Mouse (Mus musculus) CH12.LX (cell line): ENCODE measurements around the gene Frem2. TPM values are rescaled to one million over a fixed set of nuclear protein-coding genes. Genes with fewer than 3 reads are reported as not detected.

Experiments
- DNase-seq: peaks from one replicate; pipeline ENCODE4 v3.0.0-alpha.2; 2013; ENCODE audit errors: extremely low read depth
- H3K27ac ChIP-seq: 2 replicates; pipeline ENCODE4 v1.5.1; 2012; ENCODE audit warnings: low read depth, mild to moderate bottlenecking, control low read depth, moderate library complexity; ENCODE audit not compliant: insufficient read depth
- H3K27me3 ChIP-seq: replicated peaks from 2 replicates; pipeline ENCODE3; 2012; ENCODE audit warnings: inconsistent platforms
- H3K36me3 ChIP-seq, 2 experiments: replicated peaks in 1 of 2; 2 replicates each; pipeline versions ENCODE3 to v1.6.1; 2012; ENCODE audit warnings: inconsistent platforms in 1 of 2, low read length in 1 of 2, mild to moderate bottlenecking in 1 of 2, mixed read lengths in 1 of 2, moderate library complexity in 1 of 2; ENCODE audit not compliant: control insufficient read depth in 1 of 2, insufficient read depth in 1 of 2
- H3K4me1 ChIP-seq, 2 experiments: 2 replicates each; pipeline ENCODE4 v1.6.1; 2012; ENCODE audit warnings: inconsistent platforms in 1 of 2, moderate library complexity in 1 of 2; ENCODE audit not compliant: insufficient read depth in 2 of 2, control insufficient read depth in 1 of 2
- H3K4me2 ChIP-seq: 2 replicates; pipeline ENCODE4 v1.6.1; 2012; ENCODE audit warnings: low read depth, mild to moderate bottlenecking, control low read depth; ENCODE audit not compliant: poor library complexity, insufficient read depth, severe bottlenecking
- H3K4me3 ChIP-seq, 3 experiments: fragments of 150-350 bp in 1 of 3; sonication (generic) in 1 of 3; replicated peaks in 1 of 3; 2 replicates each; pipeline versions ENCODE3 to v1.5.1; 2011 to 2012; ENCODE audit warnings: low read depth in 2 of 3, low read length in 2 of 3, mild to moderate bottlenecking in 2 of 3, moderate library complexity in 2 of 3, control low read depth in 1 of 3, improper control_type of control experiment in 1 of 3, inconsistent platforms in 1 of 3, mixed read lengths in 1 of 3; ENCODE audit not compliant: poor library complexity in 1 of 3
- H3K79me2 ChIP-seq: replicated peaks from 2 replicates; pipeline ENCODE4 v1.6.1; 2012; ENCODE audit warnings: mild to moderate bottlenecking, moderate library complexity; ENCODE audit not compliant: control insufficient read depth, poor library complexity, insufficient read depth, severe bottlenecking; ENCODE audit errors: extremely low read depth
- H3K9ac ChIP-seq: 2 replicates; pipeline ENCODE4 v1.6.1; 2012; ENCODE audit warnings: low read depth, mild to moderate bottlenecking, control low read depth, moderate library complexity; ENCODE audit not compliant: insufficient read depth
- H3K9me3 ChIP-seq: replicated peaks from 2 replicates; pipeline ENCODE3; 2012; ENCODE audit warnings: low read length, inconsistent platforms, mixed read lengths
- BHLHE40 ChIP-seq: IDR thresholded peaks from 2 replicates; pipeline ENCODE4 v1.6.1; 2011; ENCODE audit warnings: mild to moderate bottlenecking, low read depth, low read length, improper control_type of control experiment
- CHD1 ChIP-seq: IDR thresholded peaks from 2 replicates; pipeline ENCODE4 v1.6.1; 2012; ENCODE audit warnings: low read depth, low read length, improper control_type of control experiment, inconsistent platforms
- CHD2 ChIP-seq: IDR thresholded peaks from 2 replicates; pipeline ENCODE4 v1.6.1; 2011; ENCODE audit warnings: low read length, improper control_type of control experiment
- CTCF ChIP-seq, 2 experiments: IDR thresholded peaks in 1 of 2; conservative IDR thresholded peaks in 1 of 2; 2 replicates each; pipeline ENCODE4 v1.5.1; 2011 to 2012; ENCODE audit warnings: low read depth in 2 of 2, low read length in 2 of 2, improper control_type of control experiment in 1 of 2, inconsistent platforms in 1 of 2, mild to moderate bottlenecking in 1 of 2, moderate library complexity in 1 of 2
- ELF1 ChIP-seq: IDR thresholded peaks from 2 replicates; pipeline ENCODE4 v1.6.1; 2014; ENCODE audit warnings: low read depth, mild to moderate bottlenecking, inconsistent platforms, low read length, improper control_type of control experiment
- ETS1 ChIP-seq: conservative IDR thresholded peaks from 2 replicates; pipeline ENCODE4 v1.6.1; 2012; ENCODE audit warnings: low read depth, mild to moderate bottlenecking, inconsistent platforms, low read length, improper control_type of control experiment, moderate library complexity
- GABPA ChIP-seq: IDR thresholded peaks from 2 replicates; pipeline ENCODE4 v1.6.1; 2012; ENCODE audit warnings: low read depth, low read length, improper control_type of control experiment, inconsistent platforms; ENCODE audit not compliant: insufficient replicate concordance
- HCFC1 ChIP-seq: IDR thresholded peaks from 2 replicates; pipeline ENCODE4 v1.6.1; 2012; ENCODE audit warnings: low read depth, mild to moderate bottlenecking, inconsistent platforms, low read length, improper control_type of control experiment
- JUN ChIP-seq: IDR thresholded peaks from 2 replicates; pipeline ENCODE4 v1.6.1; 2011; ENCODE audit warnings: low read depth, mild to moderate bottlenecking, low read length, improper control_type of control experiment, moderate library complexity; ENCODE audit not compliant: insufficient read depth
- JUND ChIP-seq: conservative IDR thresholded peaks from 2 replicates; pipeline ENCODE4 v1.6.1; 2011; ENCODE audit warnings: low read depth, low read length, improper control_type of control experiment
- KAT2A ChIP-seq: IDR thresholded peaks from 2 replicates; pipeline ENCODE4 v1.6.1; 2012; ENCODE audit warnings: low read length, improper control_type of control experiment, inconsistent platforms; ENCODE audit not compliant: insufficient replicate concordance
- MAFK ChIP-seq: IDR thresholded peaks from 2 replicates; pipeline ENCODE4 v1.6.1; 2011; ENCODE audit warnings: low read length, improper control_type of control experiment; ENCODE audit not compliant: insufficient replicate concordance
- MAX ChIP-seq: IDR thresholded peaks from 2 replicates; pipeline ENCODE4 v1.6.1; 2011; ENCODE audit warnings: low read length, improper control_type of control experiment
- MAZ ChIP-seq: IDR thresholded peaks from 2 replicates; pipeline ENCODE4 v1.6.1; 2012; ENCODE audit warnings: low read depth, mild to moderate bottlenecking, inconsistent platforms, low read length, improper control_type of control experiment, moderate library complexity
- MEF2A ChIP-seq: IDR thresholded peaks from 2 replicates; pipeline ENCODE4 v1.6.1; 2014; ENCODE audit warnings: low read depth, mild to moderate bottlenecking, inconsistent platforms, low read length, improper control_type of control experiment, borderline replicate concordance
- NRF1 ChIP-seq: IDR thresholded peaks from 2 replicates; pipeline ENCODE4 v1.6.1; 2014; ENCODE audit warnings: low read depth, mild to moderate bottlenecking, inconsistent platforms, low read length, improper control_type of control experiment, moderate library complexity
- PAX5 ChIP-seq: IDR thresholded peaks from 2 replicates; pipeline ENCODE4 v1.6.1; 2012; ENCODE audit warnings: low read length, inconsistent platforms, mixed read lengths
- POLR2AphosphoS2 ChIP-seq: IDR thresholded peaks from 2 replicates; pipeline ENCODE4 v1.6.1; 2011; ENCODE audit warnings: low read depth, low read length, improper control_type of control experiment
- RAD21 ChIP-seq: IDR thresholded peaks from 2 replicates; pipeline ENCODE4 v1.6.1; 2011; ENCODE audit warnings: low read depth, mild to moderate bottlenecking, low read length, improper control_type of control experiment, moderate library complexity
- RCOR1 ChIP-seq: conservative IDR thresholded peaks from 2 replicates; pipeline ENCODE4 v1.6.1; 2012; ENCODE audit warnings: low read depth, mild to moderate bottlenecking, inconsistent platforms, low read length, improper control_type of control experiment
- SIN3A ChIP-seq: IDR thresholded peaks from 2 replicates; pipeline ENCODE4 v1.6.1; 2012; ENCODE audit warnings: low read length, improper control_type of control experiment, inconsistent platforms
- TCF12 ChIP-seq: IDR thresholded peaks from 2 replicates; pipeline ENCODE4 v1.6.1; 2014; ENCODE audit warnings: low read depth, mild to moderate bottlenecking, inconsistent platforms, low read length, improper control_type of control experiment
- UBTF ChIP-seq: IDR thresholded peaks from 2 replicates; pipeline ENCODE4 v1.6.1; 2012; ENCODE audit warnings: low read depth, mild to moderate bottlenecking, inconsistent platforms, low read length, improper control_type of control experiment, moderate library complexity
- USF1 ChIP-seq: IDR thresholded peaks from 2 replicates; pipeline ENCODE4 v1.6.1; 2014; ENCODE audit warnings: low read depth, mild to moderate bottlenecking, inconsistent platforms, low read length, improper control_type of control experiment
- ZMIZ1 ChIP-seq: IDR thresholded peaks from 2 replicates; pipeline ENCODE4 v1.6.1; 2012; ENCODE audit warnings: low read depth, mild to moderate bottlenecking, inconsistent platforms, low read length, improper control_type of control experiment
- dilution Hi-C: fragments of 300-500 bp; cut with MboI; formaldehyde crosslinking; loops from 2 replicates; pipeline ENCODE4 v1.14.3; 2020; ENCODE audit warnings: low sequenced_read_pairs; ENCODE audit not compliant: extremely low pct_unique_long_range_greater_than_20kb, extremely low pct_ligation_motif_present
- in situ Hi-C: fragments of 300-500 bp; cut with MboI; formaldehyde crosslinking; loops from 3 replicates; pipeline ENCODE4 v1.14.3; 2019; ENCODE audit warnings: low sequenced_read_pairs, low pct_ligation_motif_present, low pct_unique_long_range_greater_than_20kb, mixed read lengths
- polyA plus RNA-seq: library from polyadenylated mRNA; unstranded; fragments of >175 nt; gene quantifications from 2 replicates; pipeline ENCODE4 v1.2.1, GENCODE M21; 2012; ENCODE audit warnings: low read depth; ENCODE audit not compliant: insufficient read length
- total RNA-seq, 2 experiments: library from RNA; depleted of rRNA; stranded (reverse); fragments of 300-350 nt in 1 of 2; fragments of >200 nt in 1 of 2; gene quantifications; 2 replicates each; pipeline ENCODE4 v1.2.3; 2012 to 2014

The Frem2 gene
- total and polyA plus RNA-seq, 3 experiments: 0.04 to 0.09 (median 0.04) TPM

- in situ Hi-C loops: no loop called here
- no peaks in the 10 kb centered on the region for H3K27me3 ChIP-seq
Observed at GRCm38 (mm10) chr3:53532091-53532490, 125.1 kb downstream of the Frem2 start.

GRCm38 (mm10) chr3:53530305-53530704 lies 126.8 kb downstream of the Frem2 start:
- H3K4me2 ChIP-seq: no peak overlapping the region
- no peak for DNase-seq
- TF ChIP-seq POLR2AphosphoS2 (no peak), JUN (no peak), BHLHE40 (no peak), ZMIZ1 (no peak), GABPA (no peak), USF1 (no peak), ETS1 (no peak), MAFK (no peak), PAX5 (no peak), CTCF (conservative IDR thresholded peaks at IDR 0.05 in 1 of 2, IDR thresholded peaks at IDR 0.05 in 1 of 2; ENCODE audit: low read depth in 2 of 2, low read length in 2 of 2) (no peak), MAX (no peak), KAT2A (no peak), NRF1 (no peak), JUND (no peak), ELF1 (no peak), UBTF (no peak), CHD1 (no peak), CHD2 (no peak)
- H3K36me3 ChIP-seq: no peaks in the 10 kb centered on the region
- H3K9me3 ChIP-seq: no peaks in the 10 kb centered on the region
- dilution Hi-C loops (no loop called here), in situ Hi-C loops (no loop called here)
- H3K27ac ChIP-seq: no peak overlapping the region
- H3K4me3 ChIP-seq: no peak overlapping the region
- H3K9ac ChIP-seq: no peak overlapping the region
- H3K27me3 ChIP-seq: no peaks in the 10 kb centered on the region
- no peaks in the 10 kb centered on the region for H3K79me2 ChIP-seq
- H3K4me1 ChIP-seq: peaks cover 0 to 4% of the 10 kb centered on the region in 2 experiments; a peak in 2 of 4 replicates

More at GRCm38 (mm10) chr3:53532091-53532490, 125.1 kb downstream of the Frem2 start:
- Histone ChIP-seq H3K9me3 (no peaks in the 10 kb centered on the region), H3K36me3 (no peaks in the 10 kb centered on the region), H3K9ac (no peak overlapping the region), H3K79me2 (no peaks in the 10 kb centered on the region), H3K4me1 (no peaks in the 10 kb centered on the region), H3K4me3 (no peak overlapping the region), H3K27ac (no peak overlapping the region), H3K4me2 (no peak overlapping the region)
- TF ChIP-seq SIN3A (no peak), PAX5 (no peak), KAT2A (no peak), CHD1 (no peak), MEF2A (no peak), JUND (no peak), RCOR1 (no peak), TCF12 (no peak), UBTF (no peak), GABPA (no peak), HCFC1 (no peak), RAD21 (no peak), MAZ (no peak), MAX (no peak)
- no peak for DNase-seq
- dilution Hi-C loops: no loop called here
